Mouse (Mus musculus) brain, embryonic 18.5 days (tissue): ENCODE measurements at regions not wholly inside any gene's neighbourhood (a gene's known extent, or its start where the extent isn't known, plus 50 kb on each side); places are given as distances from the start of the nearest gene placed in this dataset.

ENCODE experiments used
- DNase-seq: peaks from one replicate; pipeline ENCODE4 v3.0.0-alpha.2; 2012; ENCODE audit warnings: low read depth, low spot score

GRCm38 (mm10) chr15:38608207-38608870, 1183.0 kb downstream of the 4930447A16Rik start:
- no peak for DNase-seq

- DNase-seq = no peak
These were observed 1184.2 kb downstream of the 4930447A16Rik start for GRCm38 (mm10) chr15:38609522-38609921.
